Mouse (Mus musculus) C2C12 (cell line): ENCODE measurements around the gene Ap2b1.

Experiments
- CTCF ChIP-seq: IDR thresholded peaks from one replicate; pipeline ENCODE4 v1.5.1; 2011; ENCODE audit not compliant: control insufficient read depth, insufficient read depth, insufficient read length
- FOSL1 ChIP-seq: IDR thresholded peaks from one replicate; pipeline ENCODE4 v1.8.0; 2011; ENCODE audit warnings: mild to moderate bottlenecking, low read length; ENCODE audit not compliant: poor library complexity, insufficient read depth, severe bottlenecking
- USF1 ChIP-seq: IDR thresholded peaks from one replicate; pipeline ENCODE4 v1.6.1; 2011; ENCODE audit warnings: low read depth, mild to moderate bottlenecking, control low read depth, moderate library complexity

GRCm38 (mm10) chr11:83410510-83410909 lies 111.7 kb downstream of the Ap2b1 start:
- TF ChIP-seq FOSL1 (no peak), CTCF (no peak), USF1 (no peak)
